Mouse (Mus musculus): ENCODE results near the gene Robo4.
A peak's percentile ranks its signal among the peaks of the same experiment; 100 is the strongest.

- TF ChIP-seq POLR2A (IDR thresholded peaks at IDR 0.05; ENCODE audit: low read depth, low read length), result no peak
- 0 out of 2 replicates have a peak, but pooled peaks have one; percentile 18 for TF ChIP-seq CTCF (IDR thresholded peaks at IDR 0.05; ENCODE audit: borderline replicate concordance, insufficient read depth, low read length)
These were observed 19.0 kb downstream of the Robo4 start for GRCm38 (mm10) chr9:37420676-37421075.
